Mouse (Mus musculus): ENCODE results near the gene Lpcat1.

DNA sequence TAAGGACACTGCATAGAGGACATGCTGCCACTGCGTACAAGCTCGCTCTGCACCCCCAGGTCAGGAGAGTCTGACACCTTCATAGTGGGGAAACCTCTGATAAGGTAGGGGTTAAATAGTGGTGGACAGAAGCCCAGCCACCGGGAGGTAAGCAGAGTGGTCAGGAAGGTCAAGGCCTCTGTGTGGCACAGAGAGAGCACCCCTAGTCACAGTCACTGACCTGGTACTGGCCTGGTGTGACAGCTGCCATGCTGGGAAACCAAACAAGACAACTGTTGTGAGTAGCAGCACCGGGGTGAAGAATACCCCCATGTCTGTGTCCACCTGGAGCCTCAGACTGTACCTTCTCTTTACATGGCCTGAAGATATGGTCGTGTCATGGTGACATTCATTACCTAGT, 47.8 kb upstream of the Lpcat1 start:
- TF ChIP-seq CTCF (IDR thresholded peaks at IDR 0.05; ENCODE audit: borderline replicate concordance, insufficient read depth, low read length) (no peak), POLR2A (IDR thresholded peaks at IDR 0.05; ENCODE audit: low read depth, low read length) (no peak)

Measured in embryonic fibroblast, embryonic 13.5 days (primary cell).